Mouse (Mus musculus) neural tube, embryonic 11.5 days (tissue): ENCODE measurements around the gene C1qbp. TPM values are rescaled to one million over a fixed set of nuclear protein-coding genes. Genes with fewer than 3 reads are reported as not detected.

ENCODE experiments used
- ATAC-seq: fragments of 200-750 bp; cut with Nextera tagmentation; 2 replicates; pipeline ENCODE4 v1.8.0; 2017; ENCODE audit warnings: moderate number of reproducible peaks, mild to moderate bottlenecking, moderate TSS enrichment, moderate library complexity; ENCODE audit not compliant: insufficient read depth, low FRiP score, low TSS enrichment
- DNase-seq: peaks from one replicate; pipeline ENCODE4 v3.0.0-alpha.2; 2015; ENCODE audit warnings: low spot score
- H3K27ac ChIP-seq: fragments of 300-500 bp; sonication (generic); 2 replicates; pipeline ENCODE4 v1.5.1; 2014; ENCODE audit warnings: low read depth, mild to moderate bottlenecking, low read length
- H3K27me3 ChIP-seq: fragments of 300-500 bp; sonication (generic); 2 replicates; pipeline ENCODE4 v1.6.1; 2014; ENCODE audit warnings: mild to moderate bottlenecking, low read length, mixed read lengths; ENCODE audit not compliant: control insufficient read depth, insufficient read depth
- H3K36me3 ChIP-seq: fragments of 300-500 bp; sonication (generic); 2 replicates; pipeline ENCODE4 v1.6.1; 2014; ENCODE audit warnings: mild to moderate bottlenecking, low read length, moderate library complexity, mixed read lengths; ENCODE audit not compliant: control insufficient read depth, insufficient read depth
- H3K4me1 ChIP-seq: fragments of 300-500 bp; sonication (generic); 2 replicates; pipeline ENCODE4 v1.6.1; 2014; ENCODE audit warnings: low read length, mixed read lengths; ENCODE audit not compliant: control insufficient read depth, insufficient read depth
- H3K4me2 ChIP-seq: fragments of 300-500 bp; sonication (generic); 2 replicates; pipeline ENCODE4 v1.6.1; 2014; ENCODE audit warnings: low read depth, mild to moderate bottlenecking, moderate library complexity
- H3K4me3 ChIP-seq: fragments of 300-500 bp; sonication (generic); 2 replicates; pipeline ENCODE4 v1.5.1; 2014; ENCODE audit warnings: low read depth, low read length
- H3K9ac ChIP-seq: fragments of 300-500 bp; sonication (generic); 2 replicates; pipeline ENCODE4 v1.6.1; 2014; ENCODE audit warnings: mild to moderate bottlenecking, low read length
- H3K9me3 ChIP-seq: fragments of 300-500 bp; sonication (generic); 2 replicates; pipeline ENCODE4 v1.6.1; 2016; ENCODE audit warnings: low read length; ENCODE audit not compliant: control insufficient read depth
- WGBS: fragments of 180-500 bp; shearing (Covaris S2); extraction: QIAGEN DNeasy Blood & Tissue Kit; methylation state at CpG from one replicate; pipeline ENCODE4 v1.1.7; 2014; 5-methylcytosine and 5-hydroxymethylcytosine counted together
- polyA plus RNA-seq: library from polyadenylated mRNA; unstranded; fragments of >200 nt; fragmentation: Nextera tagmentation; extraction: Ambion mirVana; gene quantifications from 2 replicates; pipeline ENCODE4 v1.2.1, GENCODE M21; 2014

C1qbp gene
- polyA plus RNA-seq, 1 experiment from 2014 or later = 247 TPM

- H3K4me1 ChIP-seq = peaks cover 4% of the 10 kb centered on the region; the same call in 1 of the 2 replicates
- no peak for ATAC-seq
- no peak for DNase-seq
- no peak overlapping the region for H3K4me2 ChIP-seq
- 93% methylated on average over 14 of the region's 14 CpGs for WGBS
- no peak overlapping the region for H3K4me3 ChIP-seq
- H3K9ac ChIP-seq = no peak overlapping the region
- no peaks in the 10 kb centered on the region for H3K27me3 ChIP-seq
- no peak overlapping the region for H3K27ac ChIP-seq
- no peaks in the 10 kb centered on the region for H3K9me3 ChIP-seq
- H3K36me3 ChIP-seq = peaks cover 24% of the 10 kb centered on the region
These were observed 1.9 kb downstream of the C1qbp start for GRCm38 (mm10) chr11:70980751-70981510.

GRCm38 (mm10) chr11:70980232-70980631 lies 2.6 kb downstream of the C1qbp start:
- Histone ChIP-seq H3K4me3 (no peak overlapping the region), H3K4me2 (no peak overlapping the region), H3K4me1 (peaks cover 4% of the 10 kb centered on the region; the same call in 1 of the 2 replicates), H3K9ac (no peak overlapping the region), H3K9me3 (no peaks in the 10 kb centered on the region), H3K36me3 (peaks cover 24% of the 10 kb centered on the region), H3K27me3 (no peaks in the 10 kb centered on the region), H3K27ac (no peak overlapping the region)
- DNase-seq (no peak), ATAC-seq (no peak)
- 94% methylated on average over 6 of the region's 6 CpGs for WGBS

GRCm38 (mm10) chr11:70977293-70977692 lies 5.5 kb downstream of the C1qbp start:
- H3K36me3 ChIP-seq = peaks cover 24% of the 10 kb centered on the region

GRCm38 (mm10) chr11:70975193-70975592 lies 7.6 kb downstream of the C1qbp start:
- H3K4me3 ChIP-seq = no peak overlapping the region
- no peak overlapping the region for H3K27ac ChIP-seq
- no peak overlapping the region for H3K9ac ChIP-seq
- DNase-seq (no peak), ATAC-seq (no peak)
- H3K9me3 ChIP-seq = no peaks in the 10 kb centered on the region
- no peak overlapping the region for H3K4me2 ChIP-seq
- H3K4me1 ChIP-seq = no peaks in the 10 kb centered on the region
- 92% methylated on average over 2 of the region's 2 CpGs for WGBS
- H3K27me3 ChIP-seq = no peaks in the 10 kb centered on the region
- H3K36me3 ChIP-seq = peaks cover 24% of the 10 kb centered on the region

More at GRCm38 (mm10) chr11:70977293-70977692, 5.5 kb downstream of the C1qbp start:
- H3K9me3 ChIP-seq = no peaks in the 10 kb centered on the region
- no peak overlapping the region for H3K27ac ChIP-seq
- ATAC-seq (no peak), DNase-seq (no peak)
- peaks cover 4% of the 10 kb centered on the region; the same call in 1 of the 2 replicates for H3K4me1 ChIP-seq
- H3K27me3 ChIP-seq = no peaks in the 10 kb centered on the region
- no peak overlapping the region for H3K4me3 ChIP-seq
- 95% methylated on average over 6 of the region's 6 CpGs for WGBS
- H3K9ac ChIP-seq = no peak overlapping the region
- no peak overlapping the region for H3K4me2 ChIP-seq

- H3K27me3 ChIP-seq = no peaks in the 10 kb centered on the region
- no peaks in the 10 kb centered on the region for H3K9me3 ChIP-seq
- H3K4me2 ChIP-seq = no peak overlapping the region
- H3K36me3 ChIP-seq = peaks cover 20% of the 10 kb centered on the region
- no peak overlapping the region for H3K27ac ChIP-seq
- WGBS = 72% methylated on average over 4 of the region's 4 CpGs
- H3K4me3 ChIP-seq = no peak overlapping the region
- H3K4me1 ChIP-seq = no peaks in the 10 kb centered on the region
- no peak overlapping the region for H3K9ac ChIP-seq
- DNase-seq = peak; percentile 19
- ATAC-seq = no peak
These were observed 8.9 kb downstream of the C1qbp start for GRCm38 (mm10) chr11:70973947-70974346.

- 74% methylated on average over 1 of the region's 1 CpGs for WGBS
- Histone ChIP-seq H3K9ac (no peak overlapping the region), H3K27ac (no peak overlapping the region), H3K4me2 (no peak overlapping the region), H3K4me3 (no peak overlapping the region), H3K36me3 (peaks cover 9% of the 10 kb centered on the region), H3K9me3 (no peaks in the 10 kb centered on the region), H3K4me1 (peaks cover 8% of the 10 kb centered on the region; the same call in 1 of the 2 replicates), H3K27me3 (no peaks in the 10 kb centered on the region)
- DNase-seq (no peak), ATAC-seq (no peak)
These were observed 10.2 kb downstream of the C1qbp start for GRCm38 (mm10) chr11:70972586-70972985.

- H3K9ac ChIP-seq = peak overlapping the region; percentile 59
- H3K27me3 ChIP-seq = no peaks in the 10 kb centered on the region
- H3K4me2 ChIP-seq = peak overlapping the region; percentile 77
- H3K27ac ChIP-seq = peak overlapping the region; percentile 46; the same call in 1 of the 2 replicates
- H3K36me3 ChIP-seq = no peaks in the 10 kb centered on the region; the same call in 1 of the 2 replicates
- DNase-seq (no peak), ATAC-seq (peak; percentile 20; the same call in 1 of the 2 replicates)
- WGBS = 18% methylated on average over 24 of the region's 24 CpGs
- H3K9me3 ChIP-seq = no peaks in the 10 kb centered on the region
- H3K4me3 ChIP-seq = peak overlapping the region; percentile 93
- H3K4me1 ChIP-seq = peaks cover 8% of the 10 kb centered on the region; the same call in 1 of the 2 replicates
These were observed 12.0 kb downstream of the C1qbp start for GRCm38 (mm10) chr11:70970560-70971540.

GRCm38 (mm10) chr11:70969821-70970559 lies 12.8 kb downstream of the C1qbp start, which contains the start of the genes Nup88 and Rpain:
Gene Nup88, minus strand, starts transcription at chr11:70969973.
Gene Rpain, plus strand, starts transcription at chr11:70970213.
- Histone ChIP-seq H3K27me3 (no peaks in the 10 kb centered on the region), H3K4me2 (peak within 1 kb of the TSS; percentile 77), H3K9ac (peak within 1 kb of the TSS; percentile 89), H3K27ac (peak within 1 kb of the TSS; percentile 73; the same call in 1 of the 2 replicates), H3K9me3 (no peaks in the 10 kb centered on the region), H3K4me3 (peak within 1 kb of the TSS; percentile 93), H3K36me3 (peaks cover 4% of the 10 kb centered on the region; the same call in 1 of the 2 replicates), H3K4me1 (peaks cover 8% of the 10 kb centered on the region; the same call in 1 of the 2 replicates)
- peak; percentile 94 for DNase-seq
- ATAC-seq = peak; percentile 98
- under 1% methylated on average over 43 of the region's 43 CpGs for WGBS
